Mouse (Mus musculus) gastrocnemius, adult 8-10 months (tissue): Measurements from ENCODE around the gene Tgfbr1. TPM values are rescaled to one million over a fixed set of nuclear protein-coding genes. Genes with fewer than 3 reads are reported as not detected.
"Not testable (repeated sequence)": the region's sequence is repeated elsewhere in the genome, so short reads cannot be mapped to it uniquely, and the experiment has no call there.

ENCODE experiments used
- DNase-seq, 2 experiments: peaks; one replicate each; pipeline ENCODE4 v3.0.0; 2022; ENCODE audit warnings: low spot score in 2 of 2
- total RNA-seq, 4 experiments: library from RNA; stranded (reverse); gene quantifications; 2 replicates each; pipeline ENCODE4 v1.2.4; 2022

The Tgfbr1 gene
- total RNA-seq, 4 experiments from 2014 or later, result 22.8 to 32.9 (median 25.5) TPM

DNA sequence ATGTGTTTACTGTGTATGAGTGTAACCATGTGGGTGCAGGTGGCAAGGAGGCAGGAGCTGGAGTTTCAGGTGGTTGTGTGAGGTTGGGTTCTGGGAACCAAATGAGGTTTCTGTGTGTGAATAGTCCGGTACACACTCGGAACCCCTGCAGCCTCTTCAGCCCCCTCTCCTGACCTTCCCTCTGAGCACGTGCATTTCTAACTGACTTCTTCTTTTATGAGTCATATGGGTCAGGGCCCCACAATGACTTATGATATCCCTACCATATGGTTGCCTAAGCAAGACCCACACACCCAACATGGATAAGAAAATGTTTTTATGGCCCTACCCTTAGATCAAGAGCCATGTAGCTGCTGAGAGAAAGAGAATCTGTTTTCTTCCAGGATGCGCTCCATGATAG is 6.0 kb upstream of the Tgfbr1 start:
- no peak for DNase-seq

DNA sequence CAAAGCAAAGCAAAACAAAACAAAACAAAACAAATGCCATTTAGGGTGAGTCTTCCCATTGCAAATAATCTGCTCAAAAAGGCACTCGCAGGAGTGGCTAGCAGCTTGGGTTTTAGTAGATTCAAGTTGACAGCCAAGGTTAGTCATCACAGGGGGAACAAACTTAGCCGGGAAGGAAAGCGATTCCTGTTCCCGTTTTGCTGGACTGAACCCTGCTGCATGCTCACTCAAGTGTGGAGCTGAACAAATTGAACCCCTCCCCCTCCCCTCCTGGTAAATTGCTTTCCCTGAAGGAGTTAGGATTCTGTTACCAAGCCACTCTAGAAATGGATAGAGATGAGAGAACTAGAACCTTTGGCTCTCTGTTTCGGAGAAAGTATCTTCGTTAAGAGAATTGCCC is 3.3 kb upstream of the Tgfbr1 start:
- no peak for DNase-seq

DNA sequence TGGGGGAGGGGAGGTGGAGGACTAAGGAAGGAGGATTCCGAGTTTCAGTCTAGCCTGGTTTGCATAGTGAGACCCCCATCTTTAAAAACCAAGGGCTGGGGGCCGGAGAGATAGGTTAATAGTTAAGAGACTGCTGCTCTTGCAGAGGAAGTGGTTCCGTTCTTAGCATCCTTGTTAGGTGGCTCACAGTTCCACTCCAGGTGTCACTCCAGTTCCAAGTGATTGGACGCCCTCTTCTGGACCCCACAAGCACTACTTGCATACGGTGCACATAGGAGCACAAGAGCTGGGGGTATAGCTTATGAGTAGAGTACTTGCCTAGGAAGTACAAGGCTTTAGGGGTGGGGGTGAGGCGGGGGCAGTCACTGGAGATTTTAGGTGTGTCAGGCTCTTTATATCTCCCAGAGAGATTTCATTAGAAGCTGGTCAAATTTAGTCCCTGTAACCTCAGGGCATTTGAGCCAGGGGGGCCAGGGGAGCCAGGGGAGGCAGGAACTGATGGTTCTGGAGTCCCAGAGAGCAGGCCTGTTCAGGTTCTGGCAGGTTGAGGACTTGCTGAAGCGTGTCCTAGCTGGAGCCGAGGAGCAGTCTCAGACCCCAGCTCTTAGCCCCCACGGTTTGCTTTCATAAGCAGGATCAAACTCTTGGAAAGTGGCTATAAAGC is 1.5 kb upstream of the Tgfbr1 start:
- DNase-seq, result peak in 1 of 2 experiments; percentile 25

DNA sequence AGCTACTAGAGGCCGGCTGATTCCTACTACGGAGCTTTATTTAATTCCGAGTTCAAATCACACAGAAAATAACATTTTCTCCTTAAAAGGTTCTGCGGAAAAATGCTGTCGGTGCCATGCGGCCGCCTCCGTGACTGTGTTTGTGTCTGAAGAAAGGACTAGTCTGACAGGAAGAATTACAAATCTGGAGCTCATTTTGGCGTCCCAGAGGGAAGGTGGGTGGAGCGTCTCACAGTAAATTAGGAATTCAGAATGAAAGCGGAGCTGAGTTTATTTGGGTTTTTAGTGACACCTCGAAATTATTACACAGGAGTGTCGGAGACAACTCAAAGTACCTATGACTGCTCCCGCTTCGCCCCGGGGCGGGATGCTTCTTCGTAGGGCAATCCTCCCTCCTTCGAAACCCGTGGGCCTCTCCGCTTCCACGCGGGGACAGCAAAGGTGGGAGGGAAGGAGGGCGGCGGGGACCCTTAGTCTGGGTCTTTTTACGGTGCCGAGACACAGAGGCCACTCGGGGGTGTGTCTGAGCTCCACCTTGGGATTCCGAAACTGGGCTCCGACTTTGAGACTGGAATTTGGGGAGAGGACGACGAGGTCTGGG is 861 bp upstream of the Tgfbr1 start:
- DNase-seq, result peak in 1 of 2 experiments; percentile 50

GRCm38 (mm10) chr4:47353416-47354111 is 542 bp downstream of the Tgfbr1 start:
- peak in 1 of 2 experiments; percentile 68 for DNase-seq

- DNase-seq, result no peak
These were observed 1.3 kb downstream of the Tgfbr1 start for GRCm38 (mm10) chr4:47354304-47354703.

GRCm38 (mm10) chr4:47362662-47363061 is 9.6 kb downstream of the Tgfbr1 start:
- DNase-seq, result no peak

GRCm38 (mm10) chr4:47363134-47363533 is 10.1 kb downstream of the Tgfbr1 start:
- no peak for DNase-seq

GRCm38 (mm10) chr4:47368717-47369116 is 15.7 kb downstream of the Tgfbr1 start:
- DNase-seq, result no peak

DNA sequence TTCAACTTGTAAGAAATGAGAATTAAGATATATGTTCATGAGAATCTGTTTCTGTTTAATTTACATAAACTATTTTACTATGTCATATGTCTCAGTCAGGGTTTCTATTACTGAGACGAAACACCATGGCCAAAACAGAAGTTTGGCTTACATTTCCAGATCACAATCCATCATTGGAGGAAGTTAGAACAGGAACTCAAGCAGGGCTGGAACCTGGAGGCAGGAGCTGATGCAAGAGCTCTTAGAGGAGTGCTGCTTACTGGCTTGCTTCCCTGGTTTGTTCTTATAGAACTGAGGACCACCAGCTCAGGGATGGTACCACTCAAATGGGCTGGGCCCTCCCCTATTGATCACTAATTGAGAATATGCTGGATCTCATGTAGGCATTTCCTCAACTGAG is 25.7 kb downstream of the Tgfbr1 start:
- DNase-seq, result no peak

- no peak for DNase-seq
These were observed 29.4 kb downstream of the Tgfbr1 start for GRCm38 (mm10) chr4:47382426-47382825.

GRCm38 (mm10) chr4:47391926-47392325 is 38.9 kb downstream of the Tgfbr1 start:
- not testable (repeated sequence) for DNase-seq

DNA sequence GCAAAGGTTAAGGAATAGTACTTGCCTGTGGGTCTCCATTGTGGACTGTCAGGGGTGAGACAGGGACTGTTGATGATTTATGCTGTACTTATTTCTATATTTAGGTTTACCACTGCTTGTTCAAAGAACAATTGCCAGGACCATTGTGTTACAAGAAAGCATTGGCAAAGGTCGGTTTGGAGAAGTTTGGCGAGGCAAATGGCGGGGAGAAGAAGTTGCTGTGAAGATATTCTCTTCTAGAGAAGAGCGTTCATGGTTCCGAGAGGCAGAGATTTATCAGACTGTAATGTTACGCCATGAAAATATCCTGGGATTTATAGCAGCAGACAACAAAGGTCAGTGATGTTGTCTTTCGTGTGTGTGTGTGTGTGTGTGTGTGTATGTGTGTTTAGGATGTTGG is 43.2 kb downstream of the Tgfbr1 start:
- DNase-seq, result no peak

DNA sequence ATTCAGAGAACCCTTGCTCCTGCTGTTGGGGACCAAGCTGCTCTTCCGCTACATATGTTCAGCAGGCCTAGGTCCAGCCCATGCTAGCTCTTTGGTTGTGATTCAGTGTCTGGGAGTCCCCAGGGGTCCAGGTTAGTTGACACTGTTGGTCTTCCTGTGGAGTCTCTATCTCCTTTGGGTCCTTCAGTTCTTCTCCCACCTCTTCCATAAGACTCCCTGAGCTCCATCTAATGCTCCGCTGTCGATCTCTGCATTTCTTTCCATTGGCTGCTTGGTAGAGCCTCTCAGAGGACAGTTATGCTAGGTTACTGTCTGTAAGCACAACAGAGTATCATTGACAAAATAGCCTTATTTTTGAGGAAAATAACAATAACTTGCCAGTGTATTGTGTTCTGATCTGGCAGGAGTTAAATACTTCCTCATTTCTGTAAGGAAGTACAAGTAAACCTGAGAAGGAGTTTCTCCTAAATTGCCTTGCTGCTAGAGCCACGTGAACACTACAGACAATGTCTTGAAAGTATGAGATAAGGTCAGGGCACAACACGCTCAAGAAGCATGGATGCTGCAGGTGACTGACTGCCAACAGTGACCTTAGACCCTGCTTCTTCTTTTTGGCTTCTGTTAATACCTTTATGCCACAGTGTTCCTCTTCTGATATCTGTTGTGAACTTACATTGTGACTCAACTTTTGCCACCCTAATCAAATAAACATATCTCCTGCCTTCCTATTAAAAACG is 45.1 kb downstream of the Tgfbr1 start:
- DNase-seq, result no peak

DNA sequence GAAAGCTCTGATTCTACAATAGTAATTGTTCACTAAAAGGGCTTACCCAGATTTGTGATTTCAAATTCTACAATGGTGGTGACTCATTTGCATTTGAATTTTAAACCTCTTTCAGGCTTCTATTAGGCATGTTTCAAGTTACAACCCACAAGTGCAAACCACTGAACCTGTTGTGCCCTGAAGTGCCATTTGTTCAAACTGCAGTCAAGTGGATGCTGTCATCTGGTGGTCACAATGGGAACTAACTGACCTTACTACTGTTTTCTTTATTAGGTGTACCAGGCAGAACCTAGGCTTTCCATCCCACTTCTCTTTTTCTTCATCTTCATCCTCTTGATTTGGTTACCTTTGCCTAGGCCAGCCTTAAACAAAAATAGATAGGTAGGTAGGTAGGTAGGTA is 46.8 kb downstream of the Tgfbr1 start:
- DNase-seq, result no peak

DNA sequence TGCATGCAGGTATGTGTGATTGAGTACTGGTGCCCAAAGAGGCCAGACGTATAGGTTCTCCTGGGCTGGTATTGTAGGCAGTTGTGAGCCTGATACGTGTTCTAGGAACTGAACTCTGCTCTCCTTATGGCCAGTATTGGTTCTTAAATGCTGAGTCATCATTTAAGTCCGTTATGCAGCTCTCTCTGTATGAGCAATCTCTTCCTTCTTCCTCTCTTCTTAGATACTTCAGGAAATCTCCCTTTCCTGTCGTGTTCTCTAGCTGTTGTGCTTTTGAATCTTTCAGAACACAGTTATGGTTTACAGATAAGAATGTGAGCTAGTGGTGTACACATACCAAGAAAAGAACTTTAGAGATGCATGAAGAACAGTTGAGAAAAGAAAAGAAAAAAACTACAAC is 47.3 kb downstream of the Tgfbr1 start:
- DNase-seq, result no peak

GRCm38 (mm10) chr4:47402200-47402599 is 49.2 kb downstream of the Tgfbr1 start:
- DNase-seq, result no peak

- no peak for DNase-seq
These were observed 51.5 kb downstream of the Tgfbr1 start for GRCm38 (mm10) chr4:47404536-47404935.

GRCm38 (mm10) chr4:47407161-47407560 is 54.1 kb downstream of the Tgfbr1 start:
- peak; percentile 46 to 63 for DNase-seq

DNA sequence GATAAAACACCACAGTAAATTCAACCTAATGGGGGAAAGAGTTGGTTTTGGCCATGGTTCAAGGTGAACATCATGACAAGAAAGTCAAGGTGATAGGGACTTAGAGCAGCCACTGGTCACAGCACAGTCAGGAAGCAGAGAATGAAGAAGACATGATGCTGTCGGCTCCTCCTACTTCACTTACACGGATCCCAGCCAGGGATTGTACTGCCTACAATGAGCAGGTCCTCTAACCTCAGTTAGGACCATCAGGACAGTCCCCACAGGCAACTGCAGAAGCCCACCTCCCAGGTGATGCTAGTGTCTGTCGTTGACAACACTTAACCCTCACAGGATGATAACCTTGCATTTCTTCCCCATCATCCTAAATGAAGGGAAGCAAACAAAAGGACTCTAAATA is 64.8 kb downstream of the Tgfbr1 start:
- no peak for DNase-seq

- no peak for DNase-seq
These were observed 66.4 kb downstream of the Tgfbr1 start for GRCm38 (mm10) chr4:47419268-47419973.
